Mouse (Mus musculus) left cerebral cortex, adult 8-10 months (tissue): ENCODE measurements around the gene Stkld1. TPM values are rescaled to one million over a fixed set of nuclear protein-coding genes. Genes with fewer than 3 reads are reported as not detected.

Experiments used
- DNase-seq, 2 experiments: peaks; one replicate each; pipeline ENCODE4 v3.0.0; 2022; ENCODE audit warnings: low spot score in 2 of 2
- total RNA-seq, 4 experiments: library from RNA; stranded (reverse); gene quantifications; 2 replicates each; pipeline ENCODE4 v1.2.4; 2022

The Stkld1 gene
- total RNA-seq, 4 experiments from 2014 or later, result 0.16 to 0.42 TPM; not detected in 2

- peak; percentile 74 to 82 for DNase-seq
These were observed 17.7 kb upstream of the Stkld1 start, which contains the start of the genes Surf2 and Surf1 for GRCm38 (mm10) chr2:26915927-26916728. Gene Surf2 (plus strand): TSS chr2:26916367. Gene Surf1 (minus strand): TSS chr2:26916530.

GRCm38 (mm10) chr2:26916738-26917137 is 17.1 kb upstream of the Stkld1 start:
- DNase-seq, result peak in 1 of 2 experiments; percentile 26

- DNase-seq, result no peak
These were observed 14.2 kb upstream of the Stkld1 start for GRCm38 (mm10) chr2:26919684-26920083.

DNA sequence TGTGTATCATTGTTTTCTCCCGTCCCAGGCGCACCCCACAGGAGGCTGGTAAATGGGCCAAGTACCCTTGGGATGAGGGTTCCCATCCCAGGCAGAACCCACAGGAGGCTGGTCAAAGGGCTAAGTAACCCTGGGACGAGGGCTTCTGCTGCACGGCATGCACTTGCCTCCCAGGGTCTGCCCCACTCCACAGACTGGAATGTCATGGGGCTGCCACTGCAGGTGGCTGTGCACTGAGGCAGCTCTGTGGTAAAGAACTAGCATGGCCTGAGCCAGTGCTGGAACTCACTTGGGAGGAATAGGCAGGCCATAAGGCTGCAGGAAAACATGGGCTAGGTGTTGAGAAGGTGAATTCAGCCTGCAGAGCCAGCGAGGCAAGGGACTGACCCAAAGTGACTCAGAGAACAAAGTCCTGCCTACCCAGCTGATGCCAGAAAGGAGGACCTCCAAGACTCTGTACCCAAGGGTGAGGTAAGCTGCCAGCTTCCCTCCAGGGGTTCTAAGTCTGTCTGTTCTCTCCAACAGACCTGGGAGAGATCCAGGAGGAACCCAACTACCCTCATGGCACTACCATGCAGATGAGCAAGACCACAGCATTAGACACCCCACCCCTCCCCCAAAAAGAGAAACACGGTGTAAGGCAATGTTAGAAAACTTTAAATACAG is 13.5 kb upstream of the Stkld1 start:
- no peak for DNase-seq

DNA sequence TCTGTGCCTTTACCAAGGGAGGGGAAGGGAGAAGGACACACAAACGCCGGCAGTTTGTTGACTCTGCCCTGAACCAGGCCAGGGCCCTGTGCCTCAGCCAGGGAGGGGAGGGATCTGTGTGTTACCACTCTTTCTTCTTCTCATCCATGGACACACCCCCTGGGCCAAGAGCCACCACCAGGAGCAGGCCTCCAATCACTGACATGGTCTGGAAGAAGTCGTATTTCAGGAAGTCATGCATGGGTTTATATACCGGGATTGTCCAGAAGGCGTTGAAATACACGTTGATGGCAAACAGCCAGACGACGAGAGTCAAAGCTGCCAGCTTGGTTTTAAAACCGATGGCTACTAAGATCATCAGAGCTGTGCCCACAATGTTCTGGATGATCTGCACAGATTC is 12.1 kb upstream of the Stkld1 start:
- DNase-seq, result no peak

DNA sequence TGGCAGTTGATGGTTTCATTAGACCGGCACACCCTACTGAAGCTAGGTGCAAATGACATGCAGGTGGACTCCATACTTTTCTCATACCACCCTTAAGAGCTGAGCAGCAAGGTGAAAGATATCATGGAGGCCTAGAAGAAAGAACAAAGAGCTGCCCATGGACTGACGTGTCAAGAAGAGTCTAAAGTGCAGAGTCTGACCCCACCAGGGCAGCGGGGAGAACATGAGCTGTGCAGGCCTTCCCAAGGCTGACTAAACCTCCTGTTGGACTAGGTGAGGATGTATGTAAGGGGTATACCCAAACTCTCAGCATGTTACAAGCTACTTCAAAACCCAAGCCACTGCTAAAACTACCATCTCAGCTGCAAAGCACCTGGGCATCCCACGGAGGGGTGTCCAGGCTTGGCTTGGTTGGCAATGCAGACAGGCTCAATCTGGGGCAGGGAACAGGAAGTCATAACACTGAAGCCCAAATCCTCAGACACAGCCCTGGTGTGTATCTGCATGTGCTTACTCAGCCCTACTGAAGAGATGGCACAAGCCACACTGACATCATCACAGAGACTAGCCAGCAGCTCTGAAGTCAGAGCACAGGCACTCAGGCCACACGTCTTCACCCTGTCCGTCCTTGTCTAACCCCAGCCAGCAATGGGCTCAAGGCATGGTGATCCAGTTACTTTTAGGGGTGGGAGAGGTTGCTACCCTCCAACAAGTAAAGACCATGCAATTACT is 5.9 kb upstream of the Stkld1 start:
- no peak for DNase-seq

- DNase-seq, result peak in 1 of 2 experiments; percentile 28
These were observed 3.5 kb upstream of the Stkld1 start for GRCm38 (mm10) chr2:26930390-26930789.

DNA sequence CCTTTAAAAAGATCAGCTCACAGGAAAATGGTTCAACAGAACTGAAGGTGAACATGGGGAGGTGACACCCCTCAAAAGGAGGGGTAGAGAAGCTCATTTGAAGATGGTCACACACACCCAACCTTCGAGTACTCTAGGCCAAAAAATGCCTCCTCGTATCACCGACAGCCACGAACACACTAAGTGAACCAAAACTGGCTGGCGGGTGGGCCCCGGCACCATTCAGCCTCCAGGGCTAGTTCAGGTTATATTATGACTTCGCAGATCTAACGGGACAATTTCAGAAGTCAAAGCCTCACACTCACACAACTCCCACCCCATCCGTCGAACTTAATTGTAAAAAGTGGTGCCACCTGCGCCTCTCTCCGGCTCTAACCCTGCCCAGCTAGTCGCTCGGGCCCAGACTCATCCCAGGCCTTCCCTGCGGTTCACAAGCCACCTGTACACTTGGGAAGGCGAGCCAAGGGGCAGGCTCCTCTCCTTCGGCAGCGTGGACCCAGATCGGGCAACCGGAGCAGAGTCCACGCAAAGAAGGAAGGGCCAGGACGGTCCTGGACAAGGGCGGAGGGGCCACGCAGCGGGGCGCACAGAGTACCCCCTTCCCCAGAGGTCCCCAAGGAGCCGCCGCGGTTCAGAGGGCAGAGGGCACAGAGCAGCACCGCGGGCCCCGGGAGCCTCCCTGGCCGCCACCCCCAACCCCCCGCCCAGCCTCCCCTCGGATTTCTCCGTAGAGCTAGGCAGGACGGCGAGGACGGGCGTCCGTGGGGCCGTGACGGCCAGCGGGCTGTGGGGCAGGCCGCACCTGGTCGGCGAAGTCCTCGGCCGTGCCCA is 1.2 kb upstream of the Stkld1 start:
- DNase-seq, result no peak

- DNase-seq, result no peak
These were observed 1.4 kb downstream of the Stkld1 start for GRCm38 (mm10) chr2:26935286-26935685.

DNA sequence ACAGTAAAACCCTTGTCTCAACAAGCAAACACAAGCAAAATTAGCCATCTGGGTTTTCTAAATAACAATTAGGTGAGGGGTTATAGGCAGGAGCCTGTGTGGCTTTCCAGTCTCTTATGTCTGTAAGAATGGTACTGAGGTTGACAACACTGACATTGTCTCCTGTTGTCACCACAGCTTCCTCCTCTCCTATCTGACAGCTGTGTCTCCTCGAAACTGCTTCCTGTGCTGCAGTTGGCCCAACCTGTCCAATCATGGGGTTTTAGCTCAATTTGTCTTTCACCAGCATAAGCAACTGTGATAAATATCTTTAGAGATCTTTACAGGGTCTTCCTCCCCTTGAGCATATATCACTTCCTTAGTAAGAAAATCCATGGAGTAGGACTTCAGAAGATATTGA is 2.6 kb downstream of the Stkld1 start:
- no peak for DNase-seq

GRCm38 (mm10) chr2:26941539-26941938 is 7.7 kb downstream of the Stkld1 start:
- no peak for DNase-seq

- no peak for DNase-seq
These were observed 9.4 kb downstream of the Stkld1 start for GRCm38 (mm10) chr2:26943253-26943652.

DNA sequence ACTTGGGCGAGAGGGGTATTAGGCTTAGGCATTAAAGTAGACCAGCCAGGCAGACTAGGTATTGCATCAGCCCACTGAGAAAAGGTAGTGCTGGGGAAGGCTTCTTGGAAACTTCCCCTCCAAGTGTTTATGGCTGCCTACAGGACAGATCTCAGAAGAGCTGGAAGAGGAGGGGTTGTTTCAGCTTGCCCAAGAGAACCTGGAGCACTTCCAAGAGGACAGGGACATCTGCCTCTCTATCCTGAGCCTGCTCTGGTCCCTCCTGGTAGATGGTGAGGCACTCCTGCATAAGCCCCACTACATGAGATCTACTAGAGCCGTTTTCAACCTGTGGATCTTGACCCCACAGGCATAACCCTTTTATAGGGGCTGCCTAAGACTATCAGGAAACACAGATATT is 16.6 kb downstream of the Stkld1 start:
- DNase-seq, result no peak

- no peak for DNase-seq
These were observed 17.6 kb downstream of the Stkld1 start for GRCm38 (mm10) chr2:26951346-26951905.

DNA sequence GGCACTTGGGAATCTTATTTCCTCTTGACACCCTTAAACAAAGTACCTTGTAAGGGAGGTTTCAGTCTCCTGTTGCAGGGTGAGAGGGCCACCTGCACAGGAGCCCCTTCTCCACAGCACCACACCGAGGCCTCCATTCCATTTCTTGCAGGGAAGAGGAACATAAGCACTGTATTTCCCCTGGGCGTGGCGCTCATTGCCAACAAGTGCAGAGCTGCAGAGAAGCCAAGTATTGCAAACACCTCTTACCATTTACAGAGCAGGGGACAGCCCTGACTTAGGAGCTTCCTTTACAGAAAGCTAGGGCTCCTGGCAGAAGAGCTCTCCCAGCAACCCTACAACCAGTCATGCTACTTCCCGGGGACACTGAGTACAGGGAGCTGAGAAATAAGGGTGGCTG is 18.3 kb downstream of the Stkld1 start:
- DNase-seq, result no peak

DNA sequence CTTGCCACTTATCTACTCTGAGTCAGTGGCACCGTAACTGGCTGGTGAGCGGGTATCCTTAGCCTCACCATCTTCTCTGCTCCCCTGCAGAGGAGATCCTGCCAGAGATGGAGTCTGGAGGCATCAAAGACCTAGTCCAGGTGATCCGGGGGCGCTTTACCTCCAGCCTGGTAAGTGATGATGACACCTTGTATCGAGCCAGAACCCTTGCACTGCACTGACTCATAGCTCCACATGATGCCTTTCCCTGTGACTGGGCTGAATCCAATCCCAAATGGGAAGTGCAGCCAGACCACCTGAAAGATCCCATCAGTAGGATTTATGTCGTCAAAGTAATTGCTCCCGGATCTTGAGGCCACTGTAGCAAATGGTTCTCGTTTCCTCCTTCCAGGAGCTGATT is 19.0 kb downstream of the Stkld1 start:
- peak in 1 of 2 experiments; percentile 28 for DNase-seq

GRCm38 (mm10) chr2:26954735-26955395 is 21.0 kb downstream of the Stkld1 start:
- no peak for DNase-seq

DNA sequence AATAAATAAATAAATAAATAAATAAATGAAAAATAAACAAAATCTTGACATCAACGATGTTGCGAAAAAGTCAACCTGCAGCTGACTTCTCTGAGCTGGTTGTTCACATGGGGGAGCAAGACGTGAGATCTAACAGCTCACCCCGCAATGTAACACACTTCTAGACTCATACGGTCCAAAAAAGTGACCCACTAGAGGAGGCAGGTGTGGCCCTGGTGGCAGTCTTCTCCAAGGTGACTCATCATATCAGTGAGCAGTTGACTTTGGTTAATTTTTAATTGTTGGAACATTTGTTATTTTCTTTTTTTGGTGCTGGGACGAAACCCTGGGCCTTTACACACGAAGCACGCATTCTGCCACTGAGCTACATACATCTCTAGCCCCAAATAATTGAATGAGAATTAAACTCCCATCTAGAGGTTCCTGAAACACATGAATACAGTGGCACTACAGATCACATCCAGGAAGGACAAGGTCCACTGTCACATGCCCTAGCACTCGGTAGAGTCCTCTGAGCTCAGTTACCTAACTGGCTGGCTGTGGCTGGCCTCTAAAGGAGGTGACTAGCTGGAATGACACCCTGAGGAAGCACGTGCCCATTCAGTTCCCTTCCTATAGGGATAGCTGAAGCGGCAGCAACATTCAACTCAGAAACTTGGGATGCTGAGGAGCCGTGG is 23.1 kb downstream of the Stkld1 start:
- DNase-seq, result no peak

DNA sequence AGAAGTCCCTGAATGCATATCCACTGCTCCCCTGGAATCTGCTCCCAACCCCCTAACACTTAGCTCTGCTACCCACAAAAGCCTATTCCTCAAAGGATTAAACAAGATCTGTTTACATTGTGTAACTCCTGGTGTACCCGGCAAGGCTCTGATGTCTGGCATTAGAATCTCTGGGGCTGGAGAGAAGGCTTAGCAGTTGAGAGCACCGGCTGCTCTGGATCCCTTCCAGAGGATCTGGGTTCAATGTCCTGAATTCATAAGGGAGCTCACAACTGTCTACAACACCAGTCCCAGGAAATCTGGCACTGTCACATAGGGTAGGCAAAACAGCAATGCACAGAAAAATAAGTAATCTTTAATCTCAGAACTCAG is 23.6 kb downstream of the Stkld1 start:
- DNase-seq, result no peak

DNA sequence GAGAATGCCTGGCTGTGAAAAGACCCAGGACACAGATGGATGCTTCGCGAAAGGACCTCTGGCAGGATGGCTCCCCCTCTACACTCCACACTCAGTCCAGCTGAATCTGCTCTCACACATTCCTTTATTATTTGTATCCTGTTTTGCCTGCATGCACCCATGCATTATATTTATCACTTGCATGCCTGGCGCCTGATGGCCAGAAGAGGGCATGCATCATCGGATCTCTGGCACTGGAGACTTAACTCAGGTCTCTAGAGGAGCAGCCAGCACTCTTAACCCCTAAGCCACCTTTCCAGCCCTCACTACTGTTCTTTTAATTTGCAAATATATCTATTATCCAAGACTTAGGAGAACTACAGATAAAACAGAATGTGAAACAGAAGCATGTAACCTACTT is 26.9 kb downstream of the Stkld1 start:
- no peak for DNase-seq
